Mouse (Mus musculus) ovary, adult 18-20 months (tissue): Measurements from ENCODE around the gene Sclt1.
"Not testable (repeated sequence)": the region's sequence is repeated elsewhere in the genome, so short reads cannot be mapped to it uniquely, and the experiment has no call there.

ENCODE experiments used
- DNase-seq: peaks from one replicate; pipeline ENCODE4 v3.0.0; 2022; ENCODE audit warnings: low spot score, mixed read lengths

The Sclt1 gene

GRCm38 (mm10) chr3:41742278-41742934 is at the start of gene Sclt1, which contains the start of gene D3Ertd751e:
Sclt1 (minus strand) TSS chr3:41742514.
D3Ertd751e (plus strand) TSS chr3:41742611.
- DNase-seq, result peak; percentile 94

GRCm38 (mm10) chr3:41762091-41762490 is 19.8 kb upstream of the Sclt1 start:
- no peak for DNase-seq

GRCm38 (mm10) chr3:41754556-41754955 is 12.2 kb upstream of the Sclt1 start:
- no peak for DNase-seq

DNA sequence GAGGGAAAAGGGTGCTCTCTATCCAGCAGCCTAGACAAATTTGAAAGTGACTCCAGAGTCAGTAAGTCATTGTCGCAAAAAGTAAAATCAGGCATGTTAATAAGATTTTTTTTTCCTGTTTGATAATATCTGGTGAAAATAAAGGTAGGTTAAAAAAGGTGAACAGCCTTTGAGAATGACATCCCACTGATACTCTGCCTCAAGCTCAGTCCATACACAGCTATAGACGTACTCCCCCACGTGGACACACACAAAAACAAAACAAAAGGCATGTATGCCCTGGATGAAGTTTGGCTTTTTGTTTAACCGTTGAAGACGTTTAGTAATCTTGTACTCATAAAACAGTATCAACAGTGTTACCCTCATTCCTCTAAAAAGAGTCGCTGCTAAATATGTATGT is 1.1 kb upstream of the Sclt1 start:
- no peak for DNase-seq

- DNase-seq, result no peak
Measured at GRCm38 (mm10) chr3:41741601-41742277, 575 bp downstream of the Sclt1 start.

DNA sequence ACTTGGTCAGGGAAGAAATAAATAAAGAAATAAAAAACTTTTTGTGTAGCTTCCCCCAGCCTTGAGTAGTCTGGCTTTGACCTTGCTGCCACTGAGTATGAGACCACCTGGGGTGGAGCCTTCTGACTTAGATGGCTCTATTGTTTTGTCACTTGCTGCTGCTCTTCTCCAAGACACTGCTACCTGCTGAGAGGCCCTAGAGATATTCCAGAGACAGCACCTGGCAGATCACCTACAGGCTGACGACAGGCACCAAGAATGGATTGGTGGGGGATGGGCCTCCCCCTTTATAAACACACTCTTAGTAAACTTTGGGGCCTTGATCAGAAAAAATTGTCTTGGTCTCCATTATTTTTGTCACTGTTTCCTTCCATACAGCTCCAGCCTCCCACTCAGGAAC is 46.6 kb downstream of the Sclt1 start:
- DNase-seq, result no peak

DNA sequence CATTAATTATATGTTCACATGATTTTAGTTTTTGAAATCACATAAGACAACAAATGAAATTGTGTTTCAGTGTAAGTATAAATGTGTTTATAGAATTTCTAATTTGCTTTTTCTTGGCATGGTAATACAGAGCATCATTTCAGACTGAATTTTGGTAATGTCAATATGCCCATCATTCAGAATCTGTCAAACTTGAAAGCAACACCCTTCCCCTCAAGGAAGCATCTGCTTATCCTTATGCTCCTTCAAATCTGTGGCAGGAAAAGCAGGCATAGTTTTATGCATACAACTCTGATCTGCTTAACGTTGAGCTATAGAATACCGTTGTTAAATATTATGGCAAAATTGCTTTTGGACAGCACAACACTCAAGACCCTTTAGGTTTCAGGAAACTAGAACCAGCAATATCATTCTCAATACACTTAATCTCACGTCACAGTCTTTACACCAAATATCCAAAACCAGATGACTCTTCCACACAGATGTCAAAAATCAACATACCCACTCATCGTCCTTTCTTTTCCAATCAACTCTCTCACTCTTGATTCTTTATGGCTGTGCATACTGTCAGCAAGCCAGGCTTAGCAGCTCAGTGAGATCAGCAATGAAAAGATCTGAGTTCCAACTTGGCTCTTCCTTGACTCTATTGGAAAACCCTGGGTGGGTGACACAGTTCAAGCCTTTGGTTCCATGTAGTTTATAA is 49.7 kb downstream of the Sclt1 start:
- no peak for DNase-seq

DNA sequence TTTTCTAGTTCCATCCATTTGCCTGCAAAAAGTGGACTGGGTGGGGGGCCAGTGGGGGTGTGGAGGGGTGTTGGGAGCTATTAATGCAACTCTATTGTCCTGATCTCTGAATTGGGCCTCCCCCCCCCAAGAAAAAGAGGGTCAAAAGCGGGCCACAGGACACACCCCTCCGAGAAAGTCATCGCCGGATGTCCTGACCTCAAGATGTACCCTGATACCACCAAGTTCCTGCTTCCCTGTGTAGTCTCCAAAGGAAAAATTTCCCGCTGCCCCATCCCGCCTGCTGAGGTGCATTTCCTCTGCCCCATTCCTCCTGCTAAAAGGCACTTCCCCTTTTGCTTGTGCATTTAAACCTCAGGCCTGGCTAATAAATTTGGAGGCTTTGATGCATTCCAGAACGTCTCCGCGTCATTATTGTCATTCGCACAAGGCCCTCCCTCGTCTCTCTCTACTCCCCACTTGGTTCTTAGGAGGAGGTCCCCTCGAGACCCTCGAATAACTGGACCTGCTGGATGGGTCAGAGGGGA is 52.1 kb downstream of the Sclt1 start:
- not testable (repeated sequence) for DNase-seq

DNA sequence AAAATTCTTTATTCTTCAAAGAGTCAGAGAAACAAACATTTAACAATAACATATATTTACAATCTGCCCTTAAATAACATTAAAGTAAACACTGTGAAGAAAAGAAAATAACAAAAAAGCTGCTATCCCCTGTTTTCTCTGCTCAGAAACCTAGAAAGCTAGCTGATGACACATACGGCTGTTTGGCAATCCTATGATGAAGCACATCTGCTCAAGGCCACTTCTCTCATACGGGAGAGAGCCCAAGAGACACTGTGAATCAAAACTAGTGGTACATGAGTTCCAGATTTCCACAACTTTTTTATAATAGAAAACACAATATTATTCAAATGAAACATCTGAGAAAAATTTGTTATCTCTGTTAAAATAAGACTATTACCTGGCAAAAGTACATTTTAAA is 55.9 kb downstream of the Sclt1 start:
- DNase-seq, result no peak

DNA sequence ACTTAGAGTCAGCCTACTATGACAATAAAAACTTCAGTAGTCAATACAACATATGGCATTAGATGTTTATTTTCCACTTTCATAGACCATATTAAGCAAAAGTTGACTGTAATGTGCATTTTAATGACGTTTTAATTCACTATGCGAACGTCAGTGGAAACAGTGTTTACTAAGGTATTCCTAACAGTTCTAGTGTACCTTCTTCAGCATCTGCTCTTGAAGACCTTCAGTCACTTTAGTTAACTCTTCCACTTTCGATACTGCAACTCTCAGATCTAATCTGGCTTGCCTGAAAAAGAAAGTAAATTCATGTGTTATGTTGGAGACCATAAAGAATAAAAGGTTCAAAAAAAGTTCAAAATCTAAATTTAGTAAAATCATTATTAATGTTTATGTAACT is 60.2 kb downstream of the Sclt1 start:
- DNase-seq, result no peak

DNA sequence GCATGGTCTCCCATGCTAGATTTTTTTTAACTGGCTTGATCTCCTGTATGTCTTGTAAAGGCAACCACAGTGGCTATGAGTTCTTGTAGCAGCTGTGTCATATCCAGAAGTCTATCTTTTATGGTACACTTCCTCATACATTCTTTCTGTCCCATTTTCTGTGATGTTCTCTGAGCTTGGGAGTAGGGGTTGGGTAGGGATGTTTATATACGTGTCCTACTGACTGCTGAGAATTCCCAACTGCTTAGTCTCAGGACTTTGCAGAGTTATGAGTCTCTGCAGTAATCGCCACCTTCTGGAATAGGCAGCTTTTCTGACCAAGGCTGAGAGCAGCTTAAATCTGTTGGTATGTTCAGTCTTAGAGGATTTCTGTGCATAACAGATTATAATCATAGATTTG is 65.7 kb downstream of the Sclt1 start:
- DNase-seq, result no peak

DNA sequence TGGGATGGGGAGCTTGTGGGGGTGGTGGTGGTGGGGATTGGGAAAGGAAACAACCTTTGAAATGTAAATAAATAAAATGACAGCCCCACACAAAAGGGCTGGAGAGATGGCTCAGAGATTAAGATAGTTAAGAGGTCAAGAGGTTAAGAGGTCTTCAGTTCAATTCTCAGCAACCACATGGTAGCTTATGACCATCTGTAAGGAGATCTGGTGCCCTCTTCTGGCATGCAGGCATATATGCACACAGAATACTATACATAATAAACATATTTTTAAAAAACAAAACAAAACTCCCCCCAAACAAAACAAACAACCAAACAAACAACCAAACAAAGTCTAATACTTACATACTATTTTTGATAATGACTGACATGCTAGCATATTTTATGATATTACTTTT is 67.5 kb downstream of the Sclt1 start:
- DNase-seq, result no peak

DNA sequence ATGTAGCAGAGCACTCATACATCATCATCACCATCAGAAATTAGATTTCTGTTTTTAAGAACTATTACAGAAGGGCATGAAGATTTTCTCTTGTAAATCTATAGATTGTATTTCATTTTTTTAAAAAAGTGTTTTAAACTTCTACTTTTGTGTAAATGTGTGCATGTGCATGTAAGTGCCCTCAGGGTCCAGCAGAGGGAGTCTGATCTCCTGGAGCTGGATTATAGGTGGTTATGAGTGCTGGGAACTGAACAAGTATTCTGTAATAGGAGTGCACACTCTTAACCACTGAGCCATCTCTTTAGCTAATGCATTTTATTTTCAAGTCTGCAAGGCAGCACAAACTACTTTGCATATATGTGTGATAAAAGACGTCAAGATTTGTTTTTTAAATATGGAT is 86.7 kb downstream of the Sclt1 start:
- DNase-seq, result no peak

- no peak for DNase-seq
Measured at GRCm38 (mm10) chr3:41620971-41621370, 121.3 kb downstream of the Sclt1 start.

DNA sequence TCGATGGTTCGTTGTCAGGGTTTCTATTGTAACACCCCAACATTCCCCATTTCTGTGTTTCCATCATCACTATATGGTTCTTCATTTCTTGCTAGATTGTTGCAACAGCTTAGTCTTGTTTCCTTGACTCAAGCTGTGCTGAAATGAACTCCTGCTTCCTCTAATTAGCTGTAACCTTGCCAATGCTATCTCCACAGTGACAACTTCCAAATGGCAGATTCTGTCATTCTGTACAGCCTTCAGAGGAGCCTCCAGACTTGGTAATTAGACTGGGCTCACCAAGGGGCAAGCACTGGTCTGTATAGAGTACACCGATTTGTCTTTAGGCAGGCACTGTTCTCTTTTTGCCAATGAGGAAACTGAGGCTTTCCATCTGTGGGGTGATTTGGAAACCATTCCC is 123.8 kb downstream of the Sclt1 start:
- DNase-seq, result no peak

DNA sequence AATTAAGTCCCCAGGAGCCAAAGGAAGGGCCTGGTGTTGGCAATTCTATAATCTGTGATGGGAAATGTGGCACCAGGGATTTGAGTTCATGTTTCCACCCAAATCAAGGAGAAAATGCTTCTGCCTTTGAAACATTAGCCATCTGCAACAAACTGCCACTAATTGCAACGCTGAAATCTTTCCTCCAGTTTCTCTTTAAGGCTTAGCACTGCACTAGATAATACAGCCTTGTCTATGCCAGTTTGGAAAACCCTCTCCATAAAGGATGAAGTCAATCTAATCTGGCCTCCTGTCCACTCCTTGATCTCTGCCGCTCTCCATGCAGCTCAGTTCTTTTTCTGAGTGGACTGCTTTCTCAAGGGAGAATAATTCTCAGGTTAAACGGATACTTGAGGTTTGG is 124.3 kb downstream of the Sclt1 start:
- no peak for DNase-seq

GRCm38 (mm10) chr3:41614230-41614985 is 127.9 kb downstream of the Sclt1 start:
- DNase-seq, result no peak

GRCm38 (mm10) chr3:41613706-41614105 is 128.6 kb downstream of the Sclt1 start:
- DNase-seq, result no peak

GRCm38 (mm10) chr3:41612211-41612610 is 130.1 kb downstream of the Sclt1 start:
- no peak for DNase-seq

DNA sequence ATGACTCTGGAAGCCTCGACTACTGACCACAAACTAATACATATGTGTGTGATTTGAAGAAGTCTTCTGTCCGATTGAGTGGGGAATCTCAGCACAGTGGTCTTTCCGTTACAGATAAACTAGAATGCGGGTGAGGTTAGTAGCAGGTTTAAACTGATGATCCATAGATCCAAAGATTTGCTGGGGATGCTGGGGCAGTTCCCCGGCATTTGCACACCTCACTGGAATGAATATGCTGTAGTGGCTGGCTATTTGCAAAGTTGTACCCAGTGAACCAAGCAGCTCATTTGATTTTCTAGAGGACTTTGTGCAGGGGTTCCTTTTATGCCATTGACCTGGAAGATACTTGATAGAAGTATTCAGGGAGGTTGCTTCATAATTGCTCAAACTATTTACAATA is 133.2 kb downstream of the Sclt1 start:
- DNase-seq, result no peak

DNA sequence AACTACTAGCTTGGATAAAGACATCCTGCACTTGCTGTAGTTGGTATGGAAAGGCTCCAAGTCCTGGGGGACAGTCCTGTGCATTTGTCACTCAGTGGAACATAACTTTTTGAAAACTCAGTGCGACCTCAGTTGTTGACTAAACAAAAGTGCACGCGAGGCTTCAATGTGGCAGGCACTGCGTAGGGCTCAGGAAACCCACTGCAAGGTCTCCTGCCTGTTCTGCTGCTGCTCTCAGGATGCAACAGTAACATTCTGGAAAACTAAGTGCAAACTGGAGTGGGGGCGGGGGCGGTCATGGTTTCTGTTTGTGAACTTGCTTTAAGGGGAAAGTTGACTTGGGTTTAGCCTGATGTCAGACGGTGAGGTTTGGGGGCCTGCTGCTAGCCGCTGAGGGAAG is 134.8 kb downstream of the Sclt1 start:
- DNase-seq, result no peak

DNA sequence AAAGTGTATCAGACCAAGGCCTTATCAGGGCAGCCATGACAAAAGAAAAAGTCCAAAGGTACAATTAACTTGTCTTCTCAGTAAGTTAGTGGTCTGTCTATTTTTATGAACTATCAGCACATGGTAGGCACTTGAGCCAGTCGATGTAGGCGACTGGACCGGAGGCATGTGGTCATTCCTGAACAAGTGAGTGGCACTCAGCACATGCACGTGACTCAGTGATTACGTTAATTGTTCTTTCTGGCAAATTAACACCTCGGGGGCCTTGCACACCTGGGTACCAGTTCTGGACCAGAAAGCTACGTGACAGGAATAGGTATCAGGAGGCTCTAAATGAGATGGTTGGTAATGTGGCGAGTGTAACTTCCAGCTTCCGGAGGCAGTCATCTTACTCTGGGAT is 135.3 kb downstream of the Sclt1 start:
- no peak for DNase-seq
